Mouse (Mus musculus) testis, adult 2 months (tissue): ENCODE results near the gene Mga.

Experiments
- CTCF ChIP-seq: fragments of 200-500 bp; IDR thresholded peaks from 2 replicates; pipeline ENCODE4 v1.5.1; 2012; ENCODE audit warnings: low read depth, mild to moderate bottlenecking, inconsistent platforms, low read length, moderate library complexity; ENCODE audit not compliant: control insufficient read depth, insufficient read depth, insufficient replicate concordance
- POLR2A ChIP-seq: fragments of 200-500 bp; IDR thresholded peaks from 2 replicates; pipeline ENCODE4 v1.6.1; 2012; ENCODE audit warnings: low read depth, mild to moderate bottlenecking, inconsistent platforms, low read length, moderate library complexity; ENCODE audit not compliant: control insufficient read depth

GRCm38 (mm10) chr2:119972537-119972879, 75.5 kb downstream of the Mga start, which contains the start of gene Mapkbp1:
- TF ChIP-seq CTCF (no peak), POLR2A (no peak)
